Mouse (Mus musculus): ENCODE data around the gene Tuba4a. TPM values are rescaled to one million over a fixed set of nuclear protein-coding genes. Genes with fewer than 3 reads are reported as not detected.

Tuba4a gene
- polyA plus RNA-seq, 1 experiment from 2014 or later = 298 TPM

- Histone ChIP-seq H3K9ac (replicated peaks) (peak overlapping the region; percentile 44), H3K9me3 (ENCODE audit: low read length) (no peaks in the 10 kb centered on the region), H3K36me3 (replicated peaks; ENCODE audit: insufficient read depth, low read length) (peaks cover 50% of the 10 kb centered on the region), H3K4me3 (ENCODE audit: low read depth, low read length) (peak overlapping the region; percentile 95), H3K4me1 (ENCODE audit: insufficient read depth) (peaks cover 76% of the 10 kb centered on the region), H3K27ac (ENCODE audit: low read depth) (peak overlapping the region; percentile 95), H3K27me3 (ENCODE audit: insufficient read depth, low read length) (no peaks in the 10 kb centered on the region), H3K4me2 (ENCODE audit: low read depth, low read length) (peak overlapping the region; percentile 100)
- ATAC-seq = peak; percentile 12
- no peak for TF ChIP-seq EP300 (IDR thresholded peaks at IDR 0.05; ENCODE audit: low read depth)
- no peak for TF ChIP-seq CTCF (IDR thresholded peaks at IDR 0.05; ENCODE audit: low read depth)
- 38% methylated on average over 5 of the region's 5 CpGs for WGBS (ENCODE audit: insufficient replicate concordance)
- peak; percentile 76 for DNase-seq
Observed at GRCm38 (mm10) chr1:75214886-75215285, 4.8 kb downstream of the Tuba4a start.

DNA sequence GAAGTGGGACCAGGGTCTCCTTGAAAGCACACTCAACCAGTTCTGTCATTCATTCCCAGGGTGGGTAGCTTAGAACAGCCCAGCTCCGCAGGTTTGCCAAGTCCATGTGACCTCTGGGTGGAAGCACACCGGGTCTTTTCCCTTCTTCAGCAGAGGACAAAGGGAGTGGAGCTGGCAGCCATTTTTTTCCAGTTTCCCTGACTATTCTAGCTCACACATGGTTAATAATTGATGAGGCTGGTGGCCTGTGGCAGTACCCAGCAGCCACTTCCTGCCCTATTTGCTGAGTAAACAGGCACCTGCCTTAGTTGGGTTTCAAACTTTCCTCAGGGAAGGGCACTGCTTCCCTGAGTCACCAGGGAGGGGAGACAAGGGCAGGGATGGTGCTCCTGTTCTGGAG, 5.2 kb downstream of the Tuba4a start:
- ATAC-seq (peak; percentile 33), DNase-seq (peak; percentile 46)
- Histone ChIP-seq H3K4me3 (ENCODE audit: low read depth, low read length) (peak overlapping the region; percentile 95), H3K36me3 (replicated peaks; ENCODE audit: insufficient read depth, low read length) (peaks cover 50% of the 10 kb centered on the region), H3K27me3 (ENCODE audit: insufficient read depth, low read length) (no peaks in the 10 kb centered on the region), H3K4me1 (ENCODE audit: insufficient read depth) (peaks cover 76% of the 10 kb centered on the region), H3K4me2 (ENCODE audit: low read depth, low read length) (peak overlapping the region; percentile 100), H3K9me3 (ENCODE audit: low read length) (no peaks in the 10 kb centered on the region), H3K27ac (ENCODE audit: low read depth) (peak overlapping the region; percentile 95), H3K9ac (replicated peaks) (peak overlapping the region; percentile 44)
- 70% methylated on average over 2 of the region's 2 CpGs for WGBS (ENCODE audit: insufficient replicate concordance)
- no peak for TF ChIP-seq CTCF (IDR thresholded peaks at IDR 0.05; ENCODE audit: low read depth)
- TF ChIP-seq EP300 (IDR thresholded peaks at IDR 0.05; ENCODE audit: low read depth) = no peak

DNA sequence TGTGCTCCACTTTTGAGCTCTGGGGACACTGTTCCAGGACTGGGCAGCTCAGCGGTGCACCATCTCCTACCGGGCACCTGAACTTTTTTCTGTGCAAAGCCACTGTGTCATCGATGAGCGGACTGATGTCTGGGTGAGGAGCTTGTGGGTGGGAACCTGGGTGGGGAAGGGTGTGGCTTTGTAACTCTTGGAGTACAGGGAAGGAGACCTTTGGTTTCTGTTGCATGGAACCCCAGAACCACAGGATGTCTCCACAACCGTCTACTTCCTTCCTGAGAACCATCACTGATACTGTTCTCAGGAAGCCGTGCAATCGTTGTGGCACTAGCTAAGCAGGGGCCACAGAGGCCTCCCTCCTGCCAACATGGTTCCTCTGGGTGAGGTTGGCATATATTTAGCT, 6.6 kb downstream of the Tuba4a start:
- Histone ChIP-seq H3K4me2 (ENCODE audit: low read depth, low read length) (peak overlapping the region; percentile 100), H3K4me1 (ENCODE audit: insufficient read depth) (peaks cover 81% of the 10 kb centered on the region), H3K4me3 (ENCODE audit: low read depth, low read length) (peak overlapping the region; percentile 82), H3K27me3 (ENCODE audit: insufficient read depth, low read length) (no peaks in the 10 kb centered on the region), H3K9ac (replicated peaks) (peak overlapping the region; percentile 85; the same call in 1 of the 2 replicates), H3K27ac (ENCODE audit: low read depth) (peak overlapping the region; percentile 95), H3K9me3 (ENCODE audit: low read length) (no peaks in the 10 kb centered on the region), H3K36me3 (replicated peaks; ENCODE audit: insufficient read depth, low read length) (peaks cover 50% of the 10 kb centered on the region)
- TF ChIP-seq EP300 (IDR thresholded peaks at IDR 0.05; ENCODE audit: low read depth) (no peak; the same call in 1 of the 2 replicates), CTCF (IDR thresholded peaks at IDR 0.05; ENCODE audit: low read depth) (no peak)
- peak; percentile 67 for DNase-seq
- ATAC-seq = no peak
- WGBS (ENCODE audit: insufficient replicate concordance) = 18% methylated on average over 7 of the region's 7 CpGs

GRCm38 (mm10) chr1:75212542-75212941, 7.1 kb downstream of the Tuba4a start:
- H3K9ac ChIP-seq (replicated peaks) = peak overlapping the region; percentile 85
- peak; percentile 66 for DNase-seq
- H3K4me1 ChIP-seq (ENCODE audit: insufficient read depth) = peaks cover 77% of the 10 kb centered on the region
- ATAC-seq = peak; percentile 8; the same call in 1 of the 2 replicates
- peak overlapping the region; percentile 82 for H3K4me3 ChIP-seq (ENCODE audit: low read depth, low read length)
- H3K27ac ChIP-seq (ENCODE audit: low read depth) = peak overlapping the region; percentile 95
- H3K36me3 ChIP-seq (replicated peaks; ENCODE audit: insufficient read depth, low read length) = peaks cover 50% of the 10 kb centered on the region
- peak overlapping the region; percentile 100 for H3K4me2 ChIP-seq (ENCODE audit: low read depth, low read length)
- no peaks in the 10 kb centered on the region for H3K9me3 ChIP-seq (ENCODE audit: low read length)
- 50% methylated on average over 4 of the region's 4 CpGs for WGBS (ENCODE audit: insufficient replicate concordance)
- TF ChIP-seq EP300 (IDR thresholded peaks at IDR 0.05; ENCODE audit: low read depth) = no peak
- no peak for TF ChIP-seq CTCF (IDR thresholded peaks at IDR 0.05; ENCODE audit: low read depth)
- no peaks in the 10 kb centered on the region for H3K27me3 ChIP-seq (ENCODE audit: insufficient read depth, low read length)

DNA sequence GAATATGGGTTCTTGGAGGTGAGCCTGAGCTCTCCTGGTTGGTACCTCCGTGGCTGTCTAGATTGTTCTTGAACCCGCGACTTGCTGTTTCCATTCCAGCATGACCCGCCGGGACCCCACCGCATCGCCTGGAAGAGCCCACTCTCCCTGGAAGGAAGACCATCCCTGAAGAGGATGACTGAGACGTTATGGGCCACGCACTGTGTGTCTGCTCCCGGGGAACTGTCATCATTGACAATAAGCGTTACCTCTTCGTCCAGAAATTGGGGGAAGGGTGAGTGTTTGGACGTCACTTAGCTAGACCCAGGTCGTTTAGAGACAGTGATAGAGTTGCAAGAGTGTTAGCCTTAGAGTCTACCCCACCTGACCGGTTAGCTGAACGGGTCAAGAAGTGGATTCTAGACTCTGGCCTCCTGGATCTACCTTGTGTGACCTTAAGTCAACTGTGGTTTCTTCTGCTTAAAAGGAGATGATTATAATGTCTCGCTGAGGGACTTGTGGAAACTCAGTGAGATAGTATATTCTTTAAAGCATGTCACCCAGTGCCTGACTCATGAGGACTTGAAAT, 8.4 kb downstream of the Tuba4a start:
- Histone ChIP-seq H3K27me3 (ENCODE audit: insufficient read depth, low read length) (no peaks in the 10 kb centered on the region), H3K9me3 (ENCODE audit: low read length) (no peaks in the 10 kb centered on the region), H3K4me2 (ENCODE audit: low read depth, low read length) (peak overlapping the region; percentile 100), H3K27ac (ENCODE audit: low read depth) (peak overlapping the region; percentile 95), H3K4me1 (ENCODE audit: insufficient read depth) (peaks cover 64% of the 10 kb centered on the region), H3K4me3 (ENCODE audit: low read depth, low read length) (peak overlapping the region; percentile 82), H3K36me3 (replicated peaks; ENCODE audit: insufficient read depth, low read length) (peaks cover 42% of the 10 kb centered on the region), H3K9ac (replicated peaks) (peak overlapping the region; percentile 85)
- TF ChIP-seq CTCF (IDR thresholded peaks at IDR 0.05; ENCODE audit: low read depth) (no peak), EP300 (IDR thresholded peaks at IDR 0.05; ENCODE audit: low read depth) (no peak)
- WGBS (ENCODE audit: insufficient replicate concordance) = 7% methylated on average over 17 of the region's 17 CpGs
- no peak for DNase-seq
- ATAC-seq = no peak

DNA sequence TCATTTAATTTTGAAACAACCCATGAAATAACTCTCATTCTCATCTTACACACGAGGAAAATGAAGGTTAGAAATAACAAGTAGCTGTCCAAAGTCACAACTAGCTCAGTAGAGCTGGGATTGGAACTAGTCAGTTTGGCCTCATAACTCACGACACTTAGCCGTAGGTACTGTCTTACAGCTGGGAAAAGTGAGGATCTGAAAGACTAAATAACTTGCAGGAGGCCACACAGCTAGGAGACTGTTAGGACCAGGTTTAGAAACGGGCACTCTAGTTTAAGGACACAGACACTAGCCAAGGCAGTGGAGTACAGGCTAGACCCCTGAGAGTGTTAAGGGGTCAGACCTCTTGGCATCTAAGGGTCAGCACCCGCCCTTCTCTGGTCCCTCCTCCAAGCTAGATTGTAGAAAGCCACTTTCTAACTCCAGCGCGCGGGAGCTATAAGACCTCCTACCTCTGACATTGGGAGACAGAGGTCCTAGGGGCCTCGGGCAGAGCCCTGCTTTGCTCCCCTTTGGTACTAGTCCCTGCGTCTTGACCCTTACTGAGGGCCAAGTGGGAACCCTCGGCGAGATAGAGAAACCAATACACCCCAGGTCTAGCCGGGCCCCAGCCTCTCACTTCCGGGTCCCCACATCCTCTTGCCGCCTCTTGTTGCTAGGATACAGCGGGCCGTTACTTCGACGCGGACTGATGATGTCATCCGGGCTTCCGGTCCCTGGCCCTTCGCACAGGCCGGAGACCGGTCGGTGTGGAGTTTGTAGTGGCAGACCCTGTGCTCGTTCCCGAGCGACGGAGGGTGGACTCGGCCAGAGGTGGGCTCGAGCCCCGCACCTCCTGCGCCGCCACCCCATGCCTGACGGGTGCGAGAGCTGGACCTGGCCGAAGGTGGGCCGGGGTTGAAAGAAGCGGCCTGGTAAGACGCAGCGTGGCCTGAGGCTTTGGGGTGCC, 9.3 kb downstream of the Tuba4a start, which contains the start of the genes Glb1l and Stk16:
Gene Glb1l, minus strand, starts transcription at position 678 of the 952 bp plus-strand sequence.
Gene Stk16, plus strand, starts transcription at position 703 of the 952 bp plus-strand sequence.
- Histone ChIP-seq H3K4me2 (ENCODE audit: low read depth, low read length) (peak within 1 kb of the TSS; percentile 100), H3K27me3 (ENCODE audit: insufficient read depth, low read length) (no peaks in the 10 kb centered on the region), H3K4me1 (ENCODE audit: insufficient read depth) (peaks cover 56% of the 10 kb centered on the region), H3K9ac (replicated peaks) (peak within 1 kb of the TSS; percentile 85), H3K36me3 (replicated peaks; ENCODE audit: insufficient read depth, low read length) (peaks cover 34% of the 10 kb centered on the region), H3K9me3 (ENCODE audit: low read length) (no peaks in the 10 kb centered on the region), H3K4me3 (ENCODE audit: low read depth, low read length) (peak within 1 kb of the TSS; percentile 82), H3K27ac (ENCODE audit: low read depth) (peak within 1 kb of the TSS; percentile 95)
- DNase-seq (peak; percentile 97), ATAC-seq (peak; percentile 84)
- peak; percentile 72; the same call in 1 of the 2 replicates for TF ChIP-seq EP300 (IDR thresholded peaks at IDR 0.05; ENCODE audit: low read depth)
- TF ChIP-seq CTCF (IDR thresholded peaks at IDR 0.05; ENCODE audit: low read depth) = no peak
- WGBS (ENCODE audit: insufficient replicate concordance) = 3% methylated on average over 42 of the region's 42 CpGs
